Mouse (Mus musculus) frontal cortex, postnatal 36 days (tissue): ENCODE results near the gene C1qtnf1.
A peak's percentile ranks its signal among the peaks of the same experiment; 100 is the strongest.

Source experiments
- DNase-seq, 2 experiments: peaks; one replicate each; pipeline ENCODE4 v3.0.0; 2022; ENCODE audit warnings: low spot score in 2 of 2

The C1qtnf1 gene

GRCm38 (mm10) chr11:118410479-118410878 lies 17.5 kb upstream of the C1qtnf1 start:
- DNase-seq: no peak

- no peak for DNase-seq
Measured at GRCm38 (mm10) chr11:118411271-118411670, 16.7 kb upstream of the C1qtnf1 start.

GRCm38 (mm10) chr11:118412601-118413000 lies 15.4 kb upstream of the C1qtnf1 start:
- DNase-seq: no peak

- DNase-seq: peak in 1 of 2 experiments; percentile 24
Measured at GRCm38 (mm10) chr11:118413055-118413454, 14.9 kb upstream of the C1qtnf1 start.

- DNase-seq: no peak
Measured at GRCm38 (mm10) chr11:118414270-118414669, 13.7 kb upstream of the C1qtnf1 start.

GRCm38 (mm10) chr11:118415630-118416029 lies 12.4 kb upstream of the C1qtnf1 start:
- DNase-seq: no peak

GRCm38 (mm10) chr11:118416046-118416445 lies 12.0 kb upstream of the C1qtnf1 start:
- DNase-seq: no peak

- DNase-seq: no peak
Measured at GRCm38 (mm10) chr11:118417496-118417895, 10.5 kb upstream of the C1qtnf1 start.

- no peak for DNase-seq
Measured at GRCm38 (mm10) chr11:118418442-118418833, 9.6 kb upstream of the C1qtnf1 start.

GRCm38 (mm10) chr11:118418834-118419504 lies 9.0 kb upstream of the C1qtnf1 start, which contains the start of gene Cant1:
TSS of gene Cant1 (minus strand) at chr11:118419086.
- DNase-seq: peak; percentile 98 to 99

- DNase-seq: no peak
Measured at GRCm38 (mm10) chr11:118420261-118420660, 7.7 kb upstream of the C1qtnf1 start.

- peak; percentile 73 to 80 for DNase-seq
Measured at GRCm38 (mm10) chr11:118423266-118423971, 4.6 kb upstream of the C1qtnf1 start.

- DNase-seq: no peak
Measured at GRCm38 (mm10) chr11:118424621-118425335, 3.2 kb upstream of the C1qtnf1 start.

GRCm38 (mm10) chr11:118426765-118427164 lies 1.2 kb upstream of the C1qtnf1 start:
- DNase-seq: no peak

GRCm38 (mm10) chr11:118427266-118427779 lies 680 bp upstream of the C1qtnf1 start:
- no peak for DNase-seq

GRCm38 (mm10) chr11:118428460-118428868 lies 461 bp downstream of the C1qtnf1 start:
- peak in 1 of 2 experiments; percentile 17 for DNase-seq

- no peak for DNase-seq
Measured at GRCm38 (mm10) chr11:118428944-118429709, 1.1 kb downstream of the C1qtnf1 start.

- DNase-seq: no peak
Measured at GRCm38 (mm10) chr11:118430291-118430885, 2.4 kb downstream of the C1qtnf1 start.

GRCm38 (mm10) chr11:118431100-118431948 lies 3.3 kb downstream of the C1qtnf1 start:
- DNase-seq: no peak

GRCm38 (mm10) chr11:118433398-118433868 lies 5.4 kb downstream of the C1qtnf1 start:
- DNase-seq: no peak
